Mouse (Mus musculus): ENCODE measurements around the gene Prpf39. TPM values are rescaled to one million over a fixed set of nuclear protein-coding genes. Genes with fewer than 3 reads are reported as not detected.

Prpf39 gene
- 52.7 and 57.6 TPM in 2 replicates for polyA plus RNA-seq (2015; fragmentation: Nextera tagmentation; extraction: Ambion mirVana)

DNA sequence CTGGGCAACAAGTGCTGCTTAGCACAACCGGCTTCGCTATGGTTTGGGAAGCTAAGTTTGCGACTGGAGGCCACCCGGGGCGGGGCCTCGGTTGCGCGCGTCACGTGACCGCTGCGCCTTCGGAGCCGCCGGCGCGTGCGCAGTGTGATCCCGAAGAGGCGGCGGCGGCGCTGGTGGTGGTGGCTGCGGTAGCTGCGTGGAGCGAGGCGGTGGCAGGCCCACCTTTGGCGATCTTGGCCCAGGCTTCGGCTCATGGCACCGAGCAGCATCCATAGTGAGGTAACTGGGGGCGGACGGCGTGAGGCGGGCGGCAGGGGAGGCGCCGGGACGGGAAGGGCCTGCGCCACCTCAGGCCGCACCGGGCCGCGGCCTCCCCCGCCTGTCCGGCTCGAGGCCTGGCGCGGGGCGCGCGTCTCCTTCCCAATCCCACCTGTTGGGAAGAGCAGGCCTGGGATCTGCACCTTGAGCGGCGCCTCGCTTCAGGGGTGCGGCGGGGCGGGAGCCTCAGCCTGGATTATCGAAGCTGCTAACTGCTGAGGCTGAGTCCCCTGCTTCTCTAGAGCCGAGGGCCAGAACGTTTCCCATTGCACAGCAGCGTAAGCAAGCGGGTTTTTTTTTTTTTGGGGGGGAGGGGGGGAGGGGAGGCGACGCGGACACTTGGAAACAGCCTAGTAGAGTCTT lies at the start of gene Prpf39:
Gene Prpf39, plus strand, starts transcription at position 144 of the 681 bp plus-strand sequence.
- peak; percentile 97 for ATAC-seq (replicated peaks)
- Histone ChIP-seq H3K27ac (replicated peaks) (peak within 1 kb of the TSS; percentile 82), H3K27me3 (no peaks in the 10 kb centered on the region), H3K4me1 (peaks cover 26% of the 10 kb centered on the region), H3K9ac (replicated peaks) (peak within 1 kb of the TSS; percentile 81), H3K36me3 (no peaks in the 10 kb centered on the region), H3K4me2 (replicated peaks) (peak within 1 kb of the TSS; percentile 48), H3K9me3 (no peaks in the 10 kb centered on the region), H3K4me3 (peak within 1 kb of the TSS; percentile 70)
- under 1% methylated on average over 65 of the region's 65 CpGs for WGBS

DNA sequence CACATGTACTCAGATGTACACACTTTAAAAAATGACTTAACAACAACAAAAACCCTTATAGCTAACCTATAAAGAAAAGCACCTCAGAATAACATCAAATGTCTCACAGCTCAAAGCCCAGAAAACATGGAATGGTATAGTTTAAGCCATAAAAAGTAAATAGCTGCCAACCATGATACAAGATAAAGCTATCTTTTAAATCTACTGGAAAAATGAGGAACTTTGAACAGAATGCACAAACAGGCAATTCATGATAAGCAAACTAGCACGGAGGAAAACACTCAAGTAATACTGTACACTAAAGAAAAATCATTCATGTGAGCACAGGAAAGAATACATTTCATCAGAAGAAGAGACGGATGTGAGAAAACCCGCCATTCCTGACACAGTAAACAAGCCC lies 28.4 kb upstream of the Prpf39 start:
- ATAC-seq (replicated peaks), result no peak
- peaks cover 62% of the 10 kb centered on the region for H3K36me3 ChIP-seq
- H3K9ac ChIP-seq (replicated peaks), result no peak overlapping the region
- WGBS, result 90% methylated on average over 3 of the region's 3 CpGs
- H3K27ac ChIP-seq (replicated peaks), result no peak overlapping the region
- H3K27me3 ChIP-seq, result no peaks in the 10 kb centered on the region
- H3K4me2 ChIP-seq (replicated peaks), result no peak overlapping the region
- no peaks in the 10 kb centered on the region for H3K9me3 ChIP-seq
- no peaks in the 10 kb centered on the region for H3K4me1 ChIP-seq
- no peak overlapping the region for H3K4me3 ChIP-seq

DNA sequence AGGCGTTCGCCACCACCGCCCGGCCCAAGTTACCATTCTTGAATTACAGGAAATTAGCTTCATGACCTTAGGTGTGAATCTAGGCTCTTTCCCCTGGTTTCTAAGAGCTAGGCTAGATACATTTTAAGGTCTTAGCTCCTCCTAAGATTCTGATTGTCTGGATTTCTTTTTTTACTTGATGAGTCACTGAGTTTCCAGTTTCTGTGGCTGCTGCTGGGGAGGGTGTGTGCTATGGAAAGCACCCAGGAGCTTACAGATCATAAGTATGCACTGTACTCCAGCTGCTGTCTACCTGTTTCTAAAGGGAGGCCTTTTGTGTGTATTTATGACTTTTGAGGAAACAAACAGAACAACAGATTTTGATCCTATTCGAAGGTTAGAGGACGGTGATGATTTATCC lies 13.3 kb upstream of the Prpf39 start:
- Histone ChIP-seq H3K4me3 (no peak overlapping the region), H3K36me3 (peaks cover 7% of the 10 kb centered on the region), H3K27ac (replicated peaks) (no peak overlapping the region), H3K9ac (replicated peaks) (no peak overlapping the region), H3K27me3 (no peaks in the 10 kb centered on the region), H3K9me3 (no peaks in the 10 kb centered on the region), H3K4me1 (no peaks in the 10 kb centered on the region), H3K4me2 (replicated peaks) (no peak overlapping the region)
- ATAC-seq (replicated peaks), result no peak
- 98% methylated on average over 6 of the region's 6 CpGs for WGBS

DNA sequence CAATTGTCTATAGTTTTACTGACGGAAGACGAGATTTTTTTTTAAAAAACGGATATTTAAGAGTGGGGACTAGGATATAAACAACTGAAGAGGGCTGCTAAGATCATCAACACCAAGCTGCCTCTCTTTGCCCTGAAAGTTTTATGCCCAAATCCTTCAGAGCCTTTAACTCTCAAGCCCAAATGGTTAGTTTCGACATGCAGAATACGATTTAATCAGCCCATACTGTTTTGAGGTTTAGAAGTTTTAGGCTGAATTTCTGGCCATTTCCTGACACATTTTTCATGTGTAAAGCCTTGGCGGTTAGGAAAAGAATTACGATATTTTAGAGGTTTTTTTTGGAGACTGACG lies 319 bp upstream of the Prpf39 start:
- no peak overlapping the region for H3K27ac ChIP-seq (replicated peaks)
- peak overlapping the region; percentile 48 for H3K4me2 ChIP-seq (replicated peaks)
- H3K4me3 ChIP-seq, result peak overlapping the region; percentile 70
- no peaks in the 10 kb centered on the region for H3K36me3 ChIP-seq
- ATAC-seq (replicated peaks), result peak; percentile 6; the same call in 1 of the 2 replicates
- no peaks in the 10 kb centered on the region for H3K27me3 ChIP-seq
- no peak overlapping the region; the same call in 1 of the 2 replicates for H3K9ac ChIP-seq (replicated peaks)
- H3K9me3 ChIP-seq, result no peaks in the 10 kb centered on the region
- WGBS, result 43% methylated on average over 8 of the region's 8 CpGs
- H3K4me1 ChIP-seq, result peaks cover 26% of the 10 kb centered on the region

DNA sequence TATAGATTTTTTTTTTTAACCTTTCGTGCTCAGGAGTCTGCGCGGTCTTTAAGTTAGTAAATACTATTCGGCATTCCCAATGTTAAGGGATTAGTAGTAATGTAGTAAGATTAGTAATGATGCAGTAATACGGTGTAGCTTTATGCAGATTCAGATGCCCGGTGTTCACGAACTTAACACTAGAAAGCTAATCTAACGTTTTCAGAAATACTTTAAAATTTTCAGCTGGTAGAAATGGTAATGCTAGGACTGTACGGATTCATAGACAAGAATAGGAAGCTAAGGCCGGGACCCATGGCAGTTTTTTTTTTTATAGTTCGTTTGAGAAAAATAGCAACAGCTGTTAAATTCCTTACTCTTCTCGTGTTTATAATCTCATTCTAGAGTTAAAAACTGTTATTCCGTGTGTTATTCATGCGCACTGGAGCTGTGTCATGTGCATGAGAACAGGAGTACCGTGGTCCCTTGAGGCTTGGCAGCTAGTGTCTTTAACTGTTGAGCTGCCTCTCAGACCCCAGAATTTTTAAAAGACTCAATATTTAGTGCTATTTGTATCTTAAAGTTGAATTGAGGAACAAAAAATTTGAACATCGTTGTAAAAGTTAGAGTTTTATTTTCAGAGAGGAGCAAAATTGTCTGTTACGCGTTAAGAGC lies 886 bp downstream of the Prpf39 start:
- Histone ChIP-seq H3K27me3 (no peaks in the 10 kb centered on the region), H3K4me1 (peaks cover 26% of the 10 kb centered on the region), H3K9ac (replicated peaks) (peak overlapping the region; percentile 81), H3K27ac (replicated peaks) (no peak overlapping the region), H3K4me2 (replicated peaks) (peak overlapping the region; percentile 48), H3K9me3 (no peaks in the 10 kb centered on the region), H3K4me3 (peak overlapping the region; percentile 70), H3K36me3 (no peaks in the 10 kb centered on the region)
- 15% methylated on average over 18 of the region's 18 CpGs for WGBS
- peak; percentile 42 for ATAC-seq (replicated peaks)

DNA sequence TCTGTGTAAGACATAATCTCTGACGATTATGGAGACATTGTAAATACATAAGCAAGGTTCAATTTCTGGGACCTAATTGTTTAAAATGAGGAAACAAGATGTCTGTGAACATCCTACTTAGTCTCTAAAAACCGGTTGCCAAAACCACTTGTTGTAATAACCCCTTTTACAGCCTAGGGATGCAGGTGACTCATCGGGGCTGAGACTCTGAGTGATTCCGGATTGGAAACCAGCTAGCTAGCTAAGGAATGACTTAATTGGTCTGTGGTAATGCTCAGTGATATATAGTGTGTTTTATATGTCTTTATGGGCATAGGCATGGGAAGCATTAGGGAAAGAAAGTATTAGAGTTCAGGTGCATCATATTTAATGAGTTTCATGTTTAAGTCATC lies 1.4 kb downstream of the Prpf39 start:
- Histone ChIP-seq H3K4me1 (peaks cover 26% of the 10 kb centered on the region), H3K4me2 (replicated peaks) (peak overlapping the region; percentile 48), H3K9ac (replicated peaks) (peak overlapping the region; percentile 81; the same call in 1 of the 2 replicates), H3K27ac (replicated peaks) (no peak overlapping the region), H3K36me3 (no peaks in the 10 kb centered on the region), H3K4me3 (peak overlapping the region; percentile 70), H3K27me3 (no peaks in the 10 kb centered on the region), H3K9me3 (no peaks in the 10 kb centered on the region)
- 44% methylated on average over 4 of the region's 4 CpGs for WGBS
- ATAC-seq (replicated peaks), result no peak

DNA sequence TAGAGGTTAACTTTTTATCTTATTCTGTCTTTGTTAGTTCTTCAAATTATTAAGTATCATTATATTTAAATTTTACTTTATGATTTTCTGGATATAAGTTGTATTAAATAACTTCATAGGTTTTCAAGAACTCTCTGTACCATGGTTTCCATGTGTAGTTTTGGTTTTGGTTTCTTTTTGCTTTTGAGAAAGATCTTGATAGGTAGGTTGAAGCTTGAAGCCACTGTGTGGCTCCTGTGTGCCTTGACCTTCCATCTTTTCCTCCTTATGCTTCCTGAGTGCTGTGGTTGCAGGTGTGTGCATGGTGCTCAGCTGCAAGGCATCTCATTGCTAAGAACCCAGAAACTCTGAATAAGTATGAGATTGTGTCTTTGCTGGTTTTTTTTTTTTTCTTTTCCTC lies 12.7 kb downstream of the Prpf39 start:
- Histone ChIP-seq H3K9me3 (no peaks in the 10 kb centered on the region), H3K9ac (replicated peaks) (no peak overlapping the region), H3K4me3 (no peak overlapping the region), H3K4me1 (no peaks in the 10 kb centered on the region), H3K27me3 (no peaks in the 10 kb centered on the region), H3K27ac (replicated peaks) (no peak overlapping the region), H3K36me3 (peaks cover 26% of the 10 kb centered on the region), H3K4me2 (replicated peaks) (no peak overlapping the region)
- ATAC-seq (replicated peaks), result no peak

DNA sequence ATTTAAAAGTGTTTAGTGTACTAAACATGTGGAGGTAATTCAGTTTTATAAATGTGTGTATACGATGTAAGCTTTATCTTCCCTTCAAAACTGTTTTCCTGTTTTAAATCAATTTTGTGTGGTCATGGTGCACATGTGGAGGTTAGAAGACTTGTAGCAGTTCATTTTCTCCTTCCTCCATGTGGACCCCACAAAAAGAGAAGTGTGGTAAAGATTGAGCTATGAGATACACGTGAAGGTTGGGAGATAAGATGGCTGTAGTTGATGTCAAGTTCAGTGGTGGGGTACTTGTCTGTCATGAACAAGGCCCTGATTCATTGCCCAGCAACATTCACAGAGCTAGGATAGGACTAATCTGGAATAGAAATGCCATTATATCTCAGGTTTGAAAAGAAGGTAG lies 22.1 kb downstream of the Prpf39 start:
- WGBS, result 89% methylated on average over 2 of the region's 2 CpGs
- Histone ChIP-seq H3K4me3 (no peak overlapping the region), H3K27ac (replicated peaks) (no peak overlapping the region), H3K27me3 (no peaks in the 10 kb centered on the region), H3K9ac (replicated peaks) (no peak overlapping the region), H3K4me2 (replicated peaks) (no peak overlapping the region), H3K4me1 (no peaks in the 10 kb centered on the region), H3K36me3 (peaks cover 63% of the 10 kb centered on the region), H3K9me3 (no peaks in the 10 kb centered on the region)
- no peak for ATAC-seq (replicated peaks)

DNA sequence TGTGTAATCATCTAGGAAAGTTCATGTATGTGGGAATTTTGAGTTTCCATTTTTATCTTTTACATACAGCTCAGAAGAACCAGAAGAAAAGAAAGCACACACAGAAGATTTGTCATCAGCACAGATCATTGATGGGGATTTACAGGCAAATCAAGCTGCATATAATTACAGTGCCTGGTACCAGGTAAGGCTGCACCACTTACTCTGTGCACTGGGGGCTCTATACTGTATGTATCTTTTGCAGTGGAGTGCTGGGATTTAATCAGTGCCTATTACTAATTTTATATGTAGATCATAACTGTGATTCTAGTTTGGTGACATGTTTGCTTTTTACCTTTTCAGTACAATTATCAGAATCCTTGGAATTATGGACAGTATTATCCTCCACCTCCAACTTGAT lies 24.9 kb downstream of the Prpf39 start:
- Histone ChIP-seq H3K9me3 (no peaks in the 10 kb centered on the region), H3K9ac (replicated peaks) (no peak overlapping the region), H3K4me2 (replicated peaks) (no peak overlapping the region), H3K27me3 (no peaks in the 10 kb centered on the region), H3K4me1 (no peaks in the 10 kb centered on the region), H3K4me3 (no peak overlapping the region), H3K27ac (replicated peaks) (no peak overlapping the region), H3K36me3 (peaks cover 64% of the 10 kb centered on the region)
- no peak for ATAC-seq (replicated peaks)

DNA sequence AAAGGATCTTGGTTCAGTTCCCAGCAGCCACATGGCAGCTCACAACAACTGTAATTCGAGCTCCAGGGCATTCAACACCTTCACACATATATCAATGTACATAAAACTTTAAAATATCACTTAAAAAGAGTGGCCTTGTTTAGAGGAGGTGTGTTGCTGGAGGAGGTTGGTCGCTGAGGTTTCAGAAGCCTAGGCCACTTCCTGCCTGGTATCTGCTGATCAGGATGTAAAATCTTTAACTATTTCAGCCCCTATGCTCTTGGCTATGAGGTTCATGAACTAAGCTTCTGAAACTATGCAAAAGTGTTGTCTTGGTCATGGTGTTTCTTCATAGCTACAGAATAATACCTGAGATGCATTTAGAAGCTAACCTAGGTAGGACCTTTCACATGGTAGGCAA lies 29.1 kb downstream of the Prpf39 start:
- Histone ChIP-seq H3K27ac (replicated peaks) (no peak overlapping the region), H3K4me1 (no peaks in the 10 kb centered on the region), H3K9ac (replicated peaks) (no peak overlapping the region), H3K27me3 (no peaks in the 10 kb centered on the region), H3K4me3 (no peak overlapping the region), H3K4me2 (replicated peaks) (no peak overlapping the region), H3K9me3 (no peaks in the 10 kb centered on the region), H3K36me3 (peaks cover 51% of the 10 kb centered on the region)
- no peak for ATAC-seq (replicated peaks)
- 82% methylated on average over 2 of the region's 2 CpGs for WGBS

DNA sequence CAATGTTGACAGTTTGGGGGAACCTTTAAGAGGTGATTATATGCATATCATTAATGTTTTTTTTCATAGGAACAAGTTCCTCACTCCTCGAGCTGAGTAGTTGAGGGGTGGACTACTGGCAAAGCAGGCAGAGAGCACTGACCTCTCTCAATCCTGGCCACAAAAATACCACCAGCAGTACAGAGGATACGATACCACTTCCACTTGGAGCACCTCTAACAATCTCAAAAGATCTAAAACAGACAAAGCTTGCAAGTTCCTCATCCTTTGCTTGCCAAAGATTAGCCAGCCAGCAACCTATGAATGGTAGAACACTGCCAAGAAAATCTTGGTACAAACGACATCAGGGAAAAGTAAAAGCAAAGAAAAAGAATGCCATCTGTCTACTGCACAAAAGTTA lies 30.1 kb downstream of the Prpf39 start:
- no peak overlapping the region for H3K4me3 ChIP-seq
- ATAC-seq (replicated peaks), result no peak
- peaks cover 43% of the 10 kb centered on the region for H3K36me3 ChIP-seq
- H3K27me3 ChIP-seq, result no peaks in the 10 kb centered on the region
- WGBS, result 51% methylated on average over 3 of the region's 3 CpGs
- no peaks in the 10 kb centered on the region for H3K9me3 ChIP-seq
- no peak overlapping the region for H3K4me2 ChIP-seq (replicated peaks)
- no peak overlapping the region for H3K27ac ChIP-seq (replicated peaks)
- no peak overlapping the region for H3K9ac ChIP-seq (replicated peaks)
- no peaks in the 10 kb centered on the region for H3K4me1 ChIP-seq

DNA sequence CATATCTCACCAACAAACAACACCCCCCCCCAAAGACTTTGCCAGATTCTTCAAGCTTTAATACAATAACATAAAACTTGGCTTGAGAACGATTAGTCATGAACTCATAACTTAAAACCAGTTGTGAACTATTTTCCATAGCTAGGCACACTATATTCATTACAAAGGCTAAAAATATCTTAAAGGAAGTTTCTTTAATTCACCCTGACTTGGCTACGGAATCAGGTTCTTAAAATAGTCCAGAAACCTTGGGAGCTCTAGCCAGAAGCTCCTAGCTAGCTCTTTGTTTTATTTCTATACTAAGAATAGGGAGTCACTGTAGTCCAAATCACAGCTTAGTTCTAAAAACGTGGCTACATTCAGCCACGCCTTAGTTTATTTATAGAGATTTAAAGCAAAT lies 32.3 kb downstream of the Prpf39 start:
- Histone ChIP-seq H3K9ac (replicated peaks) (no peak overlapping the region), H3K9me3 (no peaks in the 10 kb centered on the region), H3K4me1 (peaks cover 14% of the 10 kb centered on the region), H3K4me2 (replicated peaks) (no peak overlapping the region), H3K36me3 (peaks cover 29% of the 10 kb centered on the region), H3K27me3 (no peaks in the 10 kb centered on the region), H3K27ac (replicated peaks) (no peak overlapping the region), H3K4me3 (no peak overlapping the region)
- WGBS, result 83% methylated on average over 4 of the region's 4 CpGs
- ATAC-seq (replicated peaks), result no peak

All from forebrain, embryonic 15.5 days (tissue).